Mouse (Mus musculus): ENCODE measurements around the gene 4930433I11Rik. TPM values are rescaled to one million over a fixed set of nuclear protein-coding genes. Genes with fewer than 3 reads are reported as not detected.
"Not testable (repeated sequence)": the region's sequence is repeated elsewhere in the genome, so short reads cannot be mapped to it uniquely, and the experiment has no call there.

The 4930433I11Rik gene
- not detected in 2 replicates for polyA plus RNA-seq (2015; fragmentation: Nextera tagmentation; extraction: Ambion mirVana)

- DNase-seq (ENCODE audit: low spot score): no peak
Measured at GRCm38 (mm10) chr7:40987243-40987642, at the start of gene 4930433I11Rik. Gene 4930433I11Rik, plus strand, starts transcription at chr7:40987543.

GRCm38 (mm10) chr7:40939371-40939770 is 48.0 kb upstream of the 4930433I11Rik start:
- no peak for DNase-seq (ENCODE audit: low spot score)

GRCm38 (mm10) chr7:40942233-40942935 is 45.0 kb upstream of the 4930433I11Rik start:
- DNase-seq (ENCODE audit: low spot score): no peak

- not testable (repeated sequence) for DNase-seq (ENCODE audit: low spot score)
Measured at GRCm38 (mm10) chr7:41032419-41032818, 45.1 kb downstream of the 4930433I11Rik start, which contains the start of gene Gm4884. Gene Gm4884, plus strand, starts transcription at chr7:41032719.

- not testable (repeated sequence) for DNase-seq (ENCODE audit: low spot score)
Measured at GRCm38 (mm10) chr7:41044058-41044457, 56.7 kb downstream of the 4930433I11Rik start.

Other genes starting within 250 kb of the 4930433I11Rik start
- 0.36 and 0.48 TPM in 2 replicates for gene Vstm2b, start 89.2 kb upstream of the 4930433I11Rik start, polyA plus RNA-seq (2015; fragmentation: Nextera tagmentation; extraction: Ambion mirVana)
- not detected in 2 replicates for gene Gm4884, start 45.2 kb downstream of the 4930433I11Rik start, polyA plus RNA-seq (2015; fragmentation: Nextera tagmentation; extraction: Ambion mirVana)
- gene Gm5592, start 166.3 kb downstream of the 4930433I11Rik start, polyA plus RNA-seq (2015; fragmentation: Nextera tagmentation; extraction: Ambion mirVana): not detected in 2 replicates

Measured in thymus, postnatal 0 days (tissue).